ENCODE assay signal across 13 mouse cellular contexts in genomic region chr1:40174146-40174545, GRCm38 (mm10). TPM values are rescaled to one million over a fixed set of nuclear protein-coding genes. Genes with fewer than 3 reads are reported as not detected.
DNase-seq lines count a peak whose midpoint lies in the region; ATAC-seq lines count a peak whose summit lies in the region.
"Had no signal": no experiment of that assay in that cellular context is flagged by ENCODE, and none has a peak within 500 bp of the region (broad histone marks: within the 10 kb centered on the region; RNA-seq: fewer than 3 reads in every experiment).

No protein-coding gene starts in this region.

- no peak overlapping the region for H3K4me3 ChIP-seq in liver, embryonic 13.5 days (replicated peaks)
- H3K4me3 ChIP-seq in liver, embryonic 11.5 days (ENCODE audit: low read depth, low read length), result no peak overlapping the region
- H3K4me3 ChIP-seq: midbrain, embryonic 13.5 days; neural tube, embryonic 12.5 days had no signal

- H3K27me3 ChIP-seq in liver, embryonic 13.5 days, result no peaks in the 10 kb centered on the region
- no peaks in the 10 kb centered on the region for H3K27me3 ChIP-seq in liver, embryonic 11.5 days (replicated peaks; ENCODE audit: control insufficient read depth, insufficient read depth, low read length)
- H3K27me3 ChIP-seq: midbrain, embryonic 13.5 days; neural tube, embryonic 12.5 days had no signal

- H3K9me3 ChIP-seq in liver, embryonic 13.5 days (replicated peaks), result no peaks in the 10 kb centered on the region
- no peaks in the 10 kb centered on the region for H3K9me3 ChIP-seq in liver, embryonic 11.5 days (ENCODE audit: control insufficient read depth, low read length)
- H3K9me3 ChIP-seq: midbrain, embryonic 13.5 days; neural tube, embryonic 12.5 days had no signal

- no peak overlapping the region for H3K9ac ChIP-seq in liver, embryonic 13.5 days
- no peak overlapping the region for H3K9ac ChIP-seq in liver, embryonic 11.5 days (ENCODE audit: low read depth, low read length)
- H3K9ac ChIP-seq: midbrain, embryonic 13.5 days; neural tube, embryonic 12.5 days had no signal

- H3K4me1 ChIP-seq in liver, embryonic 13.5 days (replicated peaks), result no peaks in the 10 kb centered on the region; the same call in 1 of the 2 replicates
- H3K4me1 ChIP-seq in liver, embryonic 11.5 days (replicated peaks; ENCODE audit: control insufficient read depth, insufficient read depth, low read length), result no peaks in the 10 kb centered on the region
- H3K4me1 ChIP-seq: midbrain, embryonic 13.5 days; neural tube, embryonic 12.5 days had no signal

- peak overlapping the region; percentile 16 for H3K27ac ChIP-seq in liver, embryonic 13.5 days
- no peak overlapping the region for H3K27ac ChIP-seq in liver, embryonic 11.5 days (ENCODE audit: low read depth, low read length)
- H3K27ac ChIP-seq: midbrain, embryonic 13.5 days; neural tube, embryonic 12.5 days had no signal

- DNase-seq in liver, embryonic 13.5 days, result no peak
- no peak for DNase-seq in liver, embryonic 11.5 days (ENCODE audit: low spot score)
- DNase-seq in adrenal gland, postnatal 14 days, result peak; percentile 33
- DNase-seq in heart, adult 9 months (ENCODE audit: low spot score in 2 of 2), result peak; percentile 38 to 44
- peak; percentile 17 for DNase-seq in skeletal muscle tissue, adult 2 months (ENCODE audit: low read depth, low spot score)
- no peak for DNase-seq in natural killer cell, adult 2 months (ENCODE audit: low spot score in 2 of 2)
- DNase-seq in kidney, postnatal 10 days, result no peak
- DNase-seq: cerebellum, adult 2 months; embryo, embryonic 11 days; retina, postnatal 1 day had no signal

- no peak overlapping the region for H3K4me2 ChIP-seq in liver, embryonic 13.5 days
- no peak overlapping the region for H3K4me2 ChIP-seq in liver, embryonic 11.5 days
- H3K4me2 ChIP-seq: midbrain, embryonic 13.5 days; neural tube, embryonic 12.5 days had no signal

- no peaks in the 10 kb centered on the region for H3K36me3 ChIP-seq in liver, embryonic 13.5 days
- no peaks in the 10 kb centered on the region for H3K36me3 ChIP-seq in liver, embryonic 11.5 days (ENCODE audit: control insufficient read depth, insufficient read depth, low read length)
- H3K36me3 ChIP-seq: midbrain, embryonic 13.5 days; neural tube, embryonic 12.5 days had no signal

- WGBS in liver, embryonic 13.5 days (ENCODE audit: insufficient replicate concordance), result 68% methylated on average over 3 of the region's 3 CpGs
- WGBS in liver, embryonic 11.5 days, result 80% methylated on average over 3 of the region's 3 CpGs

- no peak for ATAC-seq in liver, embryonic 13.5 days (ENCODE audit: low read depth)
- ATAC-seq in liver, embryonic 11.5 days (replicated peaks; ENCODE audit: low FRiP score), result no peak
- no peak for ATAC-seq in megakaryocyte progenitor cell, adult 5-6 weeks (replicated peaks; ENCODE audit: poor library complexity)
- ATAC-seq: midbrain, embryonic 13.5 days had no signal

RNA-seq across cellular contexts. Expression of gene Il1r1, which starts 50.7 kb away (rescaled TPM):
- polyA plus RNA-seq in liver, embryonic 13.5 days (2015; fragmentation: Nextera tagmentation; extraction: Ambion mirVana), result 9.2 and 12.3 TPM in 2 replicates
- polyA plus RNA-seq in liver, embryonic 11.5 days (2014; fragmentation: Nextera tagmentation; extraction: Ambion mirVana), result 22.0 and 23.8 TPM in 2 replicates
- total RNA-seq in adrenal gland, postnatal 14 days (2021), result 6.6 and 6.9 TPM in 2 replicates
- total RNA-seq in megakaryocyte progenitor cell, adult 5-6 weeks (2015), result 4.6 and 5.8 TPM in 2 replicates
- 3.2 and 4.7 TPM in 2 replicates for total RNA-seq in megakaryocyte progenitor cell, adult 5-6 weeks (2017)

Comparison
In these comparisons a context has a peak if more than half of its experiments do, and no peak if none do; other contexts are left out.
1. DNase-seq: peak in adrenal gland, postnatal 14 days (single experiment), heart, adult 9 months (2 of 2) and skeletal muscle tissue, adult 2 months (single experiment); none in liver, embryonic 13.5 days (single experiment), liver, embryonic 11.5 days (single experiment), natural killer cell, adult 2 months (0 of 2) and kidney, postnatal 10 days (single experiment).